Mouse (Mus musculus): Measurements from ENCODE around the gene Cdh1. TPM values are rescaled to one million over a fixed set of nuclear protein-coding genes. Genes with fewer than 3 reads are reported as not detected.

Gene Cdh1
- 131 and 155 TPM in 2 replicates for polyA plus RNA-seq (2014; fragmentation: Nextera tagmentation; extraction: Ambion mirVana)

DNA sequence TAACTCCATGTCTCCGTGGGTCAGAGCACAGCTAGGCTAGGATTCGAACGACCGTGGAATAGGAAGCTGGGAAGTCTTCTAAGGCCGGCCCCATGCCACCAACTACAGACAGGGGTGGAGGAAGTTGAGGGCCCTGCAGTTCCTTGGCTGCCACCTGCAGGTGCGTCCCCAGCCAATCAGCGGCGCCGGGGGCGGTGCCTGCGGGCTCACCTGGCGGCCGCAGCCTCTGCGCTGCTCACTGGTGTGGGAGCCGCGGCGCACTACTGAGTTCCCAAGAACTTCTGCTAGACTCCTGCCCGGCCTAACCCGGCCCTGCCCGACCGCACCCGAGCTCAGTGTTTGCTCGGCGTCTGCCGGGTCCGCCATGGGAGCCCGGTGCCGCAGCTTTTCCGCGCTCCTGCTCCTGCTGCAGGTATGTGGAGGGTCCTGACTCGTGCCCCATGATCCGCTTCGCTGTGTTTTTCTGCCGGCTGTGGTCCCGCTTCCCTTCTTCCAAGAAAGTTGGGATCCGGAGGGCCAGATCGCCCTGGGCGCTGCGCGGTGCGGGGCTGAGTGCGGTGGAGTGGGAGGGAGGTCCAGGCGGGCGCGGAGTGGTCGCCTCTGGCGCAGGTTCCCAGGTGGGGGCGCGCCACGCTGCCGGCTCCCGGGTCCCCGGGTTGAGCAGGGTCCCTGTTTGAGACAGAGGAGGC lies at the start of gene Cdh1:
TSS of gene Cdh1 (plus strand) at position 221 of the 689 bp plus-strand sequence.
- H3K4me1 ChIP-seq (ENCODE audit: control insufficient read depth, insufficient read depth, low read length), result peaks cover 8% of the 10 kb centered on the region; the same call in 1 of the 2 replicates
- H3K4me2 ChIP-seq (replicated peaks; ENCODE audit: low read depth, low read length), result peak within 1 kb of the TSS; percentile 59
- H3K36me3 ChIP-seq (ENCODE audit: control insufficient read depth, insufficient read depth, low read length), result no peaks in the 10 kb centered on the region
- H3K27me3 ChIP-seq (ENCODE audit: control insufficient read depth, insufficient read depth, low read length), result peaks cover 26% of the 10 kb centered on the region
- no peaks in the 10 kb centered on the region for H3K9me3 ChIP-seq (ENCODE audit: control insufficient read depth, low read depth, low read length)
- peak within 1 kb of the TSS; percentile 60 for H3K9ac ChIP-seq (replicated peaks; ENCODE audit: low read depth, low read length)
- H3K4me3 ChIP-seq (ENCODE audit: low read depth, low read length), result peak within 1 kb of the TSS; percentile 55
- ATAC-seq (ENCODE audit: insufficient number of reproducible peaks, insufficient read depth, low FRiP score, low read depth), result peak; percentile 94
- peak within 1 kb of the TSS; percentile 79 for H3K27ac ChIP-seq (ENCODE audit: low read length)
- under 1% methylated on average over 53 of the region's 53 CpGs for WGBS

DNA sequence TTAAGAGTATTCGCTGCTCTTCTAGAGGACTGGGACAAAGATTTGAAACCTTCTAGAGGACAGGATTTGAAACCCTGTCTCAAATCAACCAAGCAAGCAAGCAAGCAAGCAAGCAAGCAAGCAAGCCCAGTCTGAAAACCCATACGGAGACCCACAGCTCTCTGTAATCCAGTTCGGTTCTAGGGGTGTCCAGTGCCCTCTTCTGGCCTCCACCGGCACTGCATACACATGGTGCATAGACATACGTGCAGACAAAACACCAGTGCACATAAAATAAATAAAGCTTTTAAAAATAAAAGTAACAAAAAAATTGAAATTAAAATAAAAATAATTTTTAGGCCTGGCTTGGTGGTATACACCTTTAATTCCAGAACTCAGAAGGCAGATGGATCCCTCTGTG lies 49.1 kb upstream of the Cdh1 start:
- Histone ChIP-seq H3K36me3 (ENCODE audit: control insufficient read depth, insufficient read depth, low read length) (peaks cover 18% of the 10 kb centered on the region), H3K4me1 (ENCODE audit: control insufficient read depth, insufficient read depth, low read length) (no peaks in the 10 kb centered on the region), H3K9ac (replicated peaks; ENCODE audit: low read depth, low read length) (no peak overlapping the region), H3K27ac (ENCODE audit: low read length) (no peak overlapping the region), H3K4me2 (replicated peaks; ENCODE audit: low read depth, low read length) (no peak overlapping the region), H3K4me3 (ENCODE audit: low read depth, low read length) (no peak overlapping the region), H3K9me3 (ENCODE audit: control insufficient read depth, low read depth, low read length) (no peaks in the 10 kb centered on the region), H3K27me3 (ENCODE audit: control insufficient read depth, insufficient read depth, low read length) (no peaks in the 10 kb centered on the region)
- WGBS, result 96% methylated on average over 5 of the region's 5 CpGs
- no peak for ATAC-seq (ENCODE audit: insufficient number of reproducible peaks, insufficient read depth, low FRiP score, low read depth)

DNA sequence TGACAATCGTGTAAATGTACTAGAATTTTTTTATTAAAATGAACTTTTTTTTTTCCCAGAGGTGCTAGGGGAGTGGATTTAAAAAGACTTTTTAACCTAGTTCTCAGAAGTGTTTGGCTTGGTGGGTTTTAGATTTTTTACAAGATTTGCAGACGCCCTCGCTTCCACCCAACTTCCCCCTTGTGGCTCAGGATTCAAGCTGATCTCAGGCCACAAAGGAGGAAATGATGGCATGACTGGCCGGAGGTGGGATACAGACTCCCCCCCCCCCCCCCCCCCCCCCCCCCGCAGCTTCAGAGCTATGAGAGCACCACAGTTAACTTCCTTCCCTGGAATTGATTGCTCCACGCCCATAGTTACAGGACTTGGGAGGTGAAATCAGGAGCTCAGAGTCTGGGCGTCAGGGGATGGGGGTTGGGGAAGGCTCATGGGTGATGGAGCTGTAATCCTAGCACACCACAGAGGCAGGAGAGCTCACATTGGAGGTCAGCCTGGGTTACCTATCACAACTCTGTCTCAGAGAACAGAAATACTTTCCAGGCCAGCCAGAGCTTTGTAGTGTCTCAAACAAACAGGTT lies 47.0 kb upstream of the Cdh1 start:
- Histone ChIP-seq H3K9ac (replicated peaks; ENCODE audit: low read depth, low read length) (no peak overlapping the region), H3K27me3 (ENCODE audit: control insufficient read depth, insufficient read depth, low read length) (no peaks in the 10 kb centered on the region), H3K9me3 (ENCODE audit: control insufficient read depth, low read depth, low read length) (no peaks in the 10 kb centered on the region), H3K4me3 (ENCODE audit: low read depth, low read length) (no peak overlapping the region), H3K27ac (ENCODE audit: low read length) (no peak overlapping the region), H3K4me1 (ENCODE audit: control insufficient read depth, insufficient read depth, low read length) (no peaks in the 10 kb centered on the region), H3K4me2 (replicated peaks; ENCODE audit: low read depth, low read length) (no peak overlapping the region), H3K36me3 (ENCODE audit: control insufficient read depth, insufficient read depth, low read length) (peaks cover 18% of the 10 kb centered on the region)
- no peak for ATAC-seq (ENCODE audit: insufficient number of reproducible peaks, insufficient read depth, low FRiP score, low read depth)
- 72% methylated on average over 5 of the region's 7 CpGs for WGBS

DNA sequence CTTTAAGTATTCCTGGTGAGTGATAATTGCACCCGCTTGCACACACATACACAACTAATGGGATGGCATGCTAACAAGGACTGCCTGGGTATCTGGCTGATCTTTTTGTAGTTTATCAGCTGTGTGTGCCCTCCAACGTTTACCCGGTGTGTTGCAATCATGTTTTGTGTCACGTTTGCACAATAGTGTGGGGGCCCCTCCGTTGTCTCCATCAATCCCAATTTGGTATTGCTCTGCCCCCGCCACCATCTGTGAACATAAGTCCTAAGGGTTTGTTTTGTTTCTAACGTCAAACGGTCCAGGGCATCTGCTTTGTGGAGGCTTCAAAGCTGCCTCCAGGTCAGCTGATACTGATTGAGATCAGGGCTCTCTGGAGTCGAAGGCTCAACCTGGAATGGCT lies 43.3 kb upstream of the Cdh1 start:
- no peak overlapping the region for H3K27ac ChIP-seq (ENCODE audit: low read length)
- H3K4me1 ChIP-seq (ENCODE audit: control insufficient read depth, insufficient read depth, low read length), result no peaks in the 10 kb centered on the region
- no peak overlapping the region for H3K4me2 ChIP-seq (replicated peaks; ENCODE audit: low read depth, low read length)
- H3K9me3 ChIP-seq (ENCODE audit: control insufficient read depth, low read depth, low read length), result no peaks in the 10 kb centered on the region
- H3K36me3 ChIP-seq (ENCODE audit: control insufficient read depth, insufficient read depth, low read length), result 0 out of 2 replicates have a peak, but pooled peaks cover 5% of the 10 kb centered on the region
- 50% methylated on average over 9 of the region's 9 CpGs for WGBS
- no peak for ATAC-seq (ENCODE audit: insufficient number of reproducible peaks, insufficient read depth, low FRiP score, low read depth)
- no peaks in the 10 kb centered on the region for H3K27me3 ChIP-seq (ENCODE audit: control insufficient read depth, insufficient read depth, low read length)
- no peak overlapping the region for H3K4me3 ChIP-seq (ENCODE audit: low read depth, low read length)
- no peak overlapping the region for H3K9ac ChIP-seq (replicated peaks; ENCODE audit: low read depth, low read length)

DNA sequence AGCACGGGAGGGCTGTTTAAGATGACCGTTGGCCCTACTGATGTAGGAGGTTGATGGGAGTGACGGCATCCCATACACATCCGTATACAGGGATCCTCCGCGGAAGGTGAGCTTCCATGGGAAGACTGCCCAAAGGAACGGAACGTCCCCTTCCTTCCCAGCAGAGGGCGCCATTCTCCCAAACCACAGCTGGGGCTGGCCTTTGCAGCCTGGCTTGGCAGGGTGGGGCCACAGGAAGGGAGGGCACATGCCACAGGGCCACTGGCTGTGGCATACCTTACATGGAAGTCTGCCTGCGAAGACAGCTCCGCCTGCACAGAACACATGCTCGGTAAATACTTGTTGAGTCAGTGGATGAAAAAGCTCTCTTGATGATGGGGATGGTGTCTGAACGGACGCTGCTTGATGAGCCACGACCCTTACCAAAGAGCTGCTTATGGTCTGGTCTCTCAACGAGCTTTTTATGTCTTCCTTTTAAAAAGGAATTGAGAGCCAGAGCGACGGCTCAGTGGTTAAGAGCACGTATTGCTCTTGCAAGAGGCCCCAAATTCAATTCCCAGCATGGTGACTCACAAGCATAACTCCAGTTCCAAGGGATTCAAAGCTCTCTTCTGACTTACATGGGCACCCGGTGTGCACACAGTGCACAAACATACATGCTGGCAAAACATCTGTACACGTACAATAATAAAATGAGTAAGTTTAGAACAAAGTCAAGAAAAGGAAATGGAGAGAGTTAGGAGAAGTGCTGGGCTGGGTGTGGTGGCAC lies 41.9 kb upstream of the Cdh1 start:
- 23% methylated on average over 21 of the region's 21 CpGs for WGBS
- H3K27me3 ChIP-seq (ENCODE audit: control insufficient read depth, insufficient read depth, low read length), result no peaks in the 10 kb centered on the region
- no peak overlapping the region for H3K27ac ChIP-seq (ENCODE audit: low read length)
- no peaks in the 10 kb centered on the region for H3K4me1 ChIP-seq (ENCODE audit: control insufficient read depth, insufficient read depth, low read length)
- no peaks in the 10 kb centered on the region for H3K9me3 ChIP-seq (ENCODE audit: control insufficient read depth, low read depth, low read length)
- H3K4me3 ChIP-seq (ENCODE audit: low read depth, low read length), result no peak overlapping the region
- no peak overlapping the region for H3K9ac ChIP-seq (replicated peaks; ENCODE audit: low read depth, low read length)
- H3K36me3 ChIP-seq (ENCODE audit: control insufficient read depth, insufficient read depth, low read length), result no peaks in the 10 kb centered on the region
- peak; percentile 71 for ATAC-seq (ENCODE audit: insufficient number of reproducible peaks, insufficient read depth, low FRiP score, low read depth)
- H3K4me2 ChIP-seq (replicated peaks; ENCODE audit: low read depth, low read length), result no peak overlapping the region

DNA sequence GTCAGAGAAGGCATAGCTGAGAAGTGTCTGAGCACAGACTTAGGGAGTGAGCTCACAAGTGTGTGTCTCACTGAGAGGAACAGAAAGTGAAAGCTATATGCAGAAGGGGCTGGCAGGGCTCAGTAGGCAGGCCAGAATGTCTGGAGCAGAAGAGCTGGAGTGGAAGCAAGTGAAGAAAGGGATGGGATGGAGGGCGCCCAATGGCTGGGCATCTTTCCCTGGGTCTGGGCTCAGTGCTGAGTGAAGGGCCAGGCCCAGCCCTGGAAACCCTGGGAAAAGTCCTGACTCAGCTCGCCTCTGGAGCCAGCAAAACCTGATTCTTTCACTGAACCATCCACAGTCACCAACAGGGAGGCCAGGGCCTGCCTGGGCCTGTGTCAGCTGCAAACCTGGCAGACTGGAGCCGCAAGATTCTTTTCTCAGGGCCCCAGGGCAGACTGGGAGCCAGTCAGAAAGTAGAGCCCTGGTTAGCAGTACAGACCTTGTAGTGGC lies 39.4 kb upstream of the Cdh1 start:
- 62% methylated on average over 3 of the region's 3 CpGs for WGBS
- H3K36me3 ChIP-seq (ENCODE audit: control insufficient read depth, insufficient read depth, low read length), result no peaks in the 10 kb centered on the region

DNA sequence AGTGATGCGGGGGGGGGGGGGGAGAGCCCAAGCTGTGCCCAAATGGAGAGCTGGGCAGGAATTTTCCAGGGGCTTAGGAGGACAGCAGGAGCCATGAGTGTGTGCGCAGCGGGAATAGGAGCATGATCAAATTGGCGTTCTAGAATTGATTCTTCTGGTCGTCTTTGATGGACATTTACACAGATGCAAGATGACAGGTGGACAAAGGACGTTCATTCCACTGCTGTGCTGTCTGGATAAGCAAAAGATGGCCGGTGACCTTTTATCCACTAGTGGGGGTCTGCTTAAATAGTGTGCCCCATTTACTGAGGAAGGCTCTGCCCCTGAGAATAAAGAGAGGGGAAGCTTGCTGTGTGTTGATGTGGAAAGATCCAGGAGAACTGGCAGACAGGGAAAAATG lies 34.1 kb upstream of the Cdh1 start:
- 74% methylated on average over 6 of the region's 7 CpGs for WGBS
- H3K4me1 ChIP-seq (ENCODE audit: control insufficient read depth, insufficient read depth, low read length), result no peaks in the 10 kb centered on the region
- no peaks in the 10 kb centered on the region for H3K27me3 ChIP-seq (ENCODE audit: control insufficient read depth, insufficient read depth, low read length)
- no peak overlapping the region for H3K27ac ChIP-seq (ENCODE audit: low read length)
- H3K36me3 ChIP-seq (ENCODE audit: control insufficient read depth, insufficient read depth, low read length), result no peaks in the 10 kb centered on the region
- H3K4me2 ChIP-seq (replicated peaks; ENCODE audit: low read depth, low read length), result no peak overlapping the region
- ATAC-seq (ENCODE audit: insufficient number of reproducible peaks, insufficient read depth, low FRiP score, low read depth), result no peak
- H3K9me3 ChIP-seq (ENCODE audit: control insufficient read depth, low read depth, low read length), result no peaks in the 10 kb centered on the region
- H3K4me3 ChIP-seq (ENCODE audit: low read depth, low read length), result no peak overlapping the region
- no peak overlapping the region for H3K9ac ChIP-seq (replicated peaks; ENCODE audit: low read depth, low read length)

More for the DNA sequence above, 39.4 kb upstream of the Cdh1 start:
- ATAC-seq (ENCODE audit: insufficient number of reproducible peaks, insufficient read depth, low FRiP score, low read depth), result peak; percentile 78; the same call in 1 of the 2 replicates
- Histone ChIP-seq H3K4me3 (ENCODE audit: low read depth, low read length) (no peak overlapping the region), H3K4me2 (replicated peaks; ENCODE audit: low read depth, low read length) (no peak overlapping the region), H3K4me1 (ENCODE audit: control insufficient read depth, insufficient read depth, low read length) (no peaks in the 10 kb centered on the region), H3K9me3 (ENCODE audit: control insufficient read depth, low read depth, low read length) (no peaks in the 10 kb centered on the region), H3K27ac (ENCODE audit: low read length) (peak overlapping the region; percentile 79; the same call in 1 of the 2 replicates), H3K27me3 (ENCODE audit: control insufficient read depth, insufficient read depth, low read length) (no peaks in the 10 kb centered on the region), H3K9ac (replicated peaks; ENCODE audit: low read depth, low read length) (no peak overlapping the region)

DNA sequence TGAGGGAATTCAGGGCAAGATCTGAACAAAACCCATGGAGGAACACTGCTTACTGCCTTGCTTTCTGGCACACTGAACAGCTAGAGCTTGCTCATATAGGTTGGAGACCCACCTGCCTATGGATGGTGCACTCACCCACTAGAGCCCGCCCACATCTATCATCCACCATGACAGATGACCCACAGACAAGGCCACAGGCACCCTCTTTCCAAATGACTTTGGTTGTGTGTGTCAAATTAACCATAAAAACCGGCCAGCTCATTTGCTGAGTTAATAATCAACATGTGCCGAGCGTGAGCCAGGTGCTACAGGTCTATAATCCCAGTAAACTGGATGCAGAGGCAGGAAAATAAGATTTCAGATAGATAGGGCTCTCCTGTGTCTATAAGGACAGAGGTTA lies 32.8 kb upstream of the Cdh1 start:
- H3K9ac ChIP-seq (replicated peaks; ENCODE audit: low read depth, low read length), result no peak overlapping the region
- H3K27me3 ChIP-seq (ENCODE audit: control insufficient read depth, insufficient read depth, low read length), result no peaks in the 10 kb centered on the region
- H3K36me3 ChIP-seq (ENCODE audit: control insufficient read depth, insufficient read depth, low read length), result no peaks in the 10 kb centered on the region
- WGBS, result 67% methylated on average over 4 of the region's 4 CpGs
- no peaks in the 10 kb centered on the region for H3K4me1 ChIP-seq (ENCODE audit: control insufficient read depth, insufficient read depth, low read length)
- H3K4me2 ChIP-seq (replicated peaks; ENCODE audit: low read depth, low read length), result no peak overlapping the region
- peak overlapping the region; percentile 11; the same call in 1 of the 2 replicates for H3K27ac ChIP-seq (ENCODE audit: low read length)
- ATAC-seq (ENCODE audit: insufficient number of reproducible peaks, insufficient read depth, low FRiP score, low read depth), result 0 out of 2 replicates have a peak, but pooled peaks have one; percentile 43
- H3K4me3 ChIP-seq (ENCODE audit: low read depth, low read length), result no peak overlapping the region
- H3K9me3 ChIP-seq (ENCODE audit: control insufficient read depth, low read depth, low read length), result no peaks in the 10 kb centered on the region

Measured in stomach, embryonic 14.5 days (tissue).